Mouse (Mus musculus) urinary bladder, postnatal 36 days (tissue): ENCODE results near the gene Dtnb.

Experiments used
- DNase-seq, 2 experiments: peaks; one replicate each; pipeline ENCODE4 v3.0.0; 2022; ENCODE audit warnings: low spot score in 2 of 2, mixed read lengths in 1 of 2

Dtnb gene

GRCm38 (mm10) chr12:3773643-3774042 lies 201.5 kb downstream of the Dtnb start:
- no peak for DNase-seq

GRCm38 (mm10) chr12:3776015-3776414 lies 203.8 kb downstream of the Dtnb start:
- no peak for DNase-seq

- DNase-seq: no peak
These were observed 205.5 kb downstream of the Dtnb start for GRCm38 (mm10) chr12:3777682-3778081.

GRCm38 (mm10) chr12:3778286-3778685 lies 206.1 kb downstream of the Dtnb start:
- DNase-seq: no peak

- DNase-seq: no peak
These were observed 207.5 kb downstream of the Dtnb start for GRCm38 (mm10) chr12:3779639-3780038.

GRCm38 (mm10) chr12:3780405-3780891 lies 208.3 kb downstream of the Dtnb start:
- peak in 1 of 2 experiments; percentile 65 for DNase-seq

GRCm38 (mm10) chr12:3780931-3781471 lies 208.8 kb downstream of the Dtnb start:
- DNase-seq: peak; percentile 22 to 34

- DNase-seq: peak; percentile 81 to 92
These were observed 209.3 kb downstream of the Dtnb start for GRCm38 (mm10) chr12:3781482-3781881.

- DNase-seq: no peak
These were observed 211.1 kb downstream of the Dtnb start for GRCm38 (mm10) chr12:3783196-3783825.

GRCm38 (mm10) chr12:3784258-3784657 lies 212.1 kb downstream of the Dtnb start:
- DNase-seq: no peak

GRCm38 (mm10) chr12:3784729-3785128 lies 212.5 kb downstream of the Dtnb start:
- no peak for DNase-seq

- DNase-seq: no peak
These were observed 214.9 kb downstream of the Dtnb start for GRCm38 (mm10) chr12:3787041-3787440.

- no peak for DNase-seq
These were observed 215.4 kb downstream of the Dtnb start for GRCm38 (mm10) chr12:3787541-3787940.

- DNase-seq: no peak
These were observed 216.4 kb downstream of the Dtnb start for GRCm38 (mm10) chr12:3788421-3789051.

- no peak for DNase-seq
These were observed 217.5 kb downstream of the Dtnb start for GRCm38 (mm10) chr12:3789626-3790185.

- no peak for DNase-seq
These were observed 219.1 kb downstream of the Dtnb start for GRCm38 (mm10) chr12:3791257-3791656.

GRCm38 (mm10) chr12:3791732-3792131 lies 219.6 kb downstream of the Dtnb start:
- peak; percentile 91 to 93 for DNase-seq

GRCm38 (mm10) chr12:3792248-3792647 lies 220.1 kb downstream of the Dtnb start:
- DNase-seq: no peak

GRCm38 (mm10) chr12:3795569-3795968 lies 223.4 kb downstream of the Dtnb start:
- DNase-seq: no peak

- DNase-seq: no peak
These were observed 227.4 kb downstream of the Dtnb start for GRCm38 (mm10) chr12:3799551-3799950.

- DNase-seq: no peak
These were observed 233.7 kb downstream of the Dtnb start, which contains the start of gene Dnmt3a for GRCm38 (mm10) chr12:3805852-3806251. TSS of gene Dnmt3a (plus strand) at chr12:3806007.

- peak; percentile 56 to 75 for DNase-seq
These were observed 234.1 kb downstream of the Dtnb start for GRCm38 (mm10) chr12:3806271-3806684.
